Comparison of ENCODE assay signal across 22 mouse cellular contexts in the genomic region with DNA sequence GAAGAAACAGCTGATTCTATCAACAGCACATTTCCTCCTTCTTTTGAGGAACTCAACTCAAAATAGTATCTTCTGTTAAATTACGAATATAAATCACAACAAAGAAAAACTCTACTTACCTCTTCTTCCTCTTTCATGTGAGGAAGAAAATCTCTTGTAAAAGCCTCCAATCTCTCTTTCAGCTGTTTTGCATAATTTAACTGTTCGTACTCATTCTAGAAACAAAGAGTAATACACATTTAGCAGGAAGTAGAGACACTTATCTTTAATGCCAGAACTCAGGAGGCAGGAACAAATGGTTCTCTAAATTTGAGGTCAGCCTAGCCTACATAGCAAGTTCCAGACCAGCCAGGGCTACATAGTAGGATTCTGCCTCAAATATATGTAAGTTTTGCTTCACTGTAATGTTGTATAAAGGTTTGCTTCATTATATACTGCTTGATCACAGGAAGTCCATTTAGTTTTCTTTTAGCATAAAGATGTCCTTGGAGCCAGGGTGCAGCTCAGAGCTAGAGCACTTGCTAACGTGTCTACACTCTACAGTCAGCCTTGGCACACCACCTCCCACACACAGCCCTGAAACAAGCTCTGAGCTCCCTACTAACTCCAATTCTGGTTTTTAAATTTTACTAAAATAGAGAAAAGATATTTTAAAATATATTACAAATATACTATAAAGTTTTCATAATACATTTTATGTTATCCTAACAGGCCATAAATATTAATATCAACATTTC. TPM values are rescaled to one million over a fixed set of nuclear protein-coding genes. Genes with fewer than 3 reads are reported as not detected.
A peak's percentile ranks its signal among the peaks of the same experiment; 100 is the strongest.
DNase-seq lines count a peak whose midpoint lies in the region; ATAC-seq lines count a peak whose summit lies in the region.
"Had no signal": no experiment of that assay in that cellular context is flagged by ENCODE, and none has a peak within 500 bp of the region (broad histone marks: within the 10 kb centered on the region; RNA-seq: fewer than 3 reads in every experiment).

No protein-coding gene starts in this region.

- ATAC-seq in CD4-positive, CD25-positive, alpha-beta regulatory T cell, adult 4 months, result no peak
- ATAC-seq in monocyte, adult 5-6 weeks (replicated peaks; ENCODE audit: insufficient number of reproducible peaks, low FRiP score, low TSS enrichment, poor library complexity, severe bottlenecking), result peak; percentile 50; the same call in 1 of the 2 replicates
- ATAC-seq: liver, embryonic 12.5 days; Patski had no signal

- DNase-seq in CD4-positive, CD25-positive, alpha-beta regulatory T cell, adult 2 months (ENCODE audit: low read depth, low spot score), result peak; percentile 7
- peak; percentile 63 for DNase-seq in 416B (ENCODE audit: low read depth)
- DNase-seq in brain, adult 2 months (ENCODE audit: low read depth, low spot score), result peak; percentile 64
- no peak for DNase-seq in adipocyte (ENCODE audit: low spot score)
- no peak for DNase-seq in kidney, postnatal 14 days
- no peak for DNase-seq in ovary, postnatal 10 days (ENCODE audit: low spot score)
- DNase-seq: adrenal gland, postnatal 14 days; cerebellum, adult 2 months; heart, adult 11 months; kidney, adult 8-10 months; kidney, postnatal 36 days; layer of hippocampus, adult 9-11 months; lung, adult 2 months had no signal

RNA-seq across cellular contexts. Expression of gene Bst1, which starts 47.9 kb away (rescaled TPM):
- not detected for polyA plus RNA-seq in CD4-positive, CD25-positive, alpha-beta regulatory T cell, adult 4 months (2017; shearing (Covaris generic))
- total RNA-seq in monocyte, adult 5-6 weeks (2017), result 3.8 to 8.0 TPM (median 3.8 TPM) in 3 replicates
- polyA plus RNA-seq: forebrain, embryonic 12.5 days; hindbrain, embryonic 14.5 days; limb, embryonic 12.5 days; midbrain, embryonic 11.5 days; neural tube, embryonic 12.5 days had no signal

RNA-seq across cellular contexts. Expression of gene Fbxl5, which starts 50.7 kb away (rescaled TPM):
- polyA plus RNA-seq in CD4-positive, CD25-positive, alpha-beta regulatory T cell, adult 4 months (2017; shearing (Covaris generic)), result 10 to 100 TPM; 53.9 to 59.6 TPM
- total RNA-seq in monocyte, adult 5-6 weeks (2017), result 126 to 151 TPM (median 147 TPM) in 3 replicates

Comparison
In these comparisons a context has a peak if more than half of its experiments do, and no peak if none do; other contexts are left out.
1. DNase-seq: peak in CD4-positive, CD25-positive, alpha-beta regulatory T cell, adult 2 months (single experiment), 416B (single experiment) and brain, adult 2 months (single experiment); none in adipocyte (single experiment), kidney, postnatal 14 days (single experiment) and ovary, postnatal 10 days (single experiment).